Mouse (Mus musculus) midbrain, embryonic 11.5 days (tissue): ENCODE measurements around the gene Luzp1. TPM values are rescaled to one million over a fixed set of nuclear protein-coding genes. Genes with fewer than 3 reads are reported as not detected.
A peak's percentile ranks its signal among the peaks of the same experiment; 100 is the strongest.

ENCODE experiments used
- ATAC-seq: fragments of 200-750 bp; cut with Nextera tagmentation; 2 replicates; pipeline ENCODE4 v1.8.0; 2017; ENCODE audit warnings: moderate TSS enrichment, moderate library complexity; ENCODE audit not compliant: low FRiP score
- DNase-seq: peaks from one replicate; pipeline ENCODE4 v3.0.0; 2015; ENCODE audit warnings: low spot score; ENCODE audit errors: missing footprints
- H3K27ac ChIP-seq: fragments of 300-500 bp; sonication (generic); 2 replicates; pipeline ENCODE4 v1.5.1; 2014; ENCODE audit warnings: low read depth, low read length
- H3K27me3 ChIP-seq: fragments of 300-500 bp; sonication (generic); 2 replicates; pipeline ENCODE4 v1.6.1; 2014; ENCODE audit warnings: mild to moderate bottlenecking, low read length, moderate library complexity, mixed read lengths; ENCODE audit not compliant: control insufficient read depth, insufficient read depth
- H3K36me3 ChIP-seq: fragments of 300-500 bp; sonication (generic); 2 replicates; pipeline ENCODE4 v1.6.1; 2014; ENCODE audit warnings: mild to moderate bottlenecking, low read length, moderate library complexity, mixed read lengths; ENCODE audit not compliant: control insufficient read depth, insufficient read depth
- H3K4me1 ChIP-seq: fragments of 300-500 bp; sonication (generic); 2 replicates; pipeline ENCODE4 v1.6.1; 2014; ENCODE audit warnings: low read length; ENCODE audit not compliant: control insufficient read depth, insufficient read depth
- H3K4me2 ChIP-seq: fragments of 300-500 bp; sonication (generic); 2 replicates; pipeline ENCODE4 v1.6.1; 2014; ENCODE audit warnings: mild to moderate bottlenecking, moderate library complexity
- H3K4me3 ChIP-seq: fragments of 300-500 bp; sonication (generic); 2 replicates; pipeline ENCODE4 v1.5.1; 2014; ENCODE audit warnings: low read depth, low read length
- H3K9ac ChIP-seq: fragments of 300-500 bp; sonication (generic); 2 replicates; pipeline ENCODE4 v1.6.1; 2014; ENCODE audit warnings: low read length
- H3K9me3 ChIP-seq: fragments of 300-500 bp; sonication (generic); 2 replicates; pipeline ENCODE4 v1.6.1; 2016; ENCODE audit warnings: low read length; ENCODE audit not compliant: control insufficient read depth
- WGBS: fragments of 180-500 bp; shearing (Covaris S2); extraction: QIAGEN DNeasy Blood & Tissue Kit; methylation state at CpG from one replicate; pipeline ENCODE4 v1.1.7; 2014; 5-methylcytosine and 5-hydroxymethylcytosine counted together
- polyA plus RNA-seq: library from polyadenylated mRNA; unstranded; fragments of >200 nt; fragmentation: Nextera tagmentation; extraction: Ambion mirVana; gene quantifications from 2 replicates; pipeline ENCODE4 v1.2.1, GENCODE M21; 2014

The Luzp1 gene
- polyA plus RNA-seq, 1 experiment from 2014 or later, result 99.5 TPM

- H3K4me2 ChIP-seq, result no peak overlapping the region
- no peak for ATAC-seq
- H3K27me3 ChIP-seq, result no peaks in the 10 kb centered on the region
- no peak overlapping the region for H3K4me3 ChIP-seq
- H3K9me3 ChIP-seq, result no peaks in the 10 kb centered on the region
- H3K27ac ChIP-seq, result no peak overlapping the region
- no peaks in the 10 kb centered on the region for H3K4me1 ChIP-seq
- H3K36me3 ChIP-seq, result no peaks in the 10 kb centered on the region
- H3K9ac ChIP-seq, result no peak overlapping the region
- WGBS, result 93% methylated on average over 2 of the region's 2 CpGs
- DNase-seq, result no peak
Observed at GRCm38 (mm10) chr4:136518141-136518540, 48.6 kb downstream of the Luzp1 start.

DNA sequence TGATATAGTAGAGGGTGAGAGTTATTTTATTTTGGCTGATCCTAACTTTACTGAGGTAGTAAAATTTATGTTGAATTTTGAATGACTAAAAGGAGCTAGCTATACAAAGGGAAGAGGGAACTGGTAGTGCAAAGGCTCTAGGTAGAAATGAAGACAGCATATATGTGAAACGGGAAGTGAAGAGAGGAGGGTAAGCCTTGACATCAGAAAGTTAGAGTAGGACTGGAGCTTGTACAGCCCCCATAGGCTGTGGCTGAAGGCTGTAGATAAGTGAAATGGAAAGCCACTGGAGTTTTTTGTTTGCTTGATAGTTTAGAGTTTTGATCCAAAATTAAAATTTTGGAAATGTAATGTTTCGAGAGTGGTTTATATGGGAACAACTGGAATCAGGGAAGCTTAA, 49.0 kb downstream of the Luzp1 start:
- WGBS, result 96% methylated on average over 2 of the region's 2 CpGs
- no peaks in the 10 kb centered on the region for H3K36me3 ChIP-seq
- H3K4me1 ChIP-seq, result no peaks in the 10 kb centered on the region
- no peak for ATAC-seq
- no peak overlapping the region for H3K9ac ChIP-seq
- H3K4me3 ChIP-seq, result no peak overlapping the region
- no peaks in the 10 kb centered on the region for H3K9me3 ChIP-seq
- H3K27ac ChIP-seq, result no peak overlapping the region
- H3K4me2 ChIP-seq, result no peak overlapping the region
- H3K27me3 ChIP-seq, result no peaks in the 10 kb centered on the region
- DNase-seq, result no peak

DNA sequence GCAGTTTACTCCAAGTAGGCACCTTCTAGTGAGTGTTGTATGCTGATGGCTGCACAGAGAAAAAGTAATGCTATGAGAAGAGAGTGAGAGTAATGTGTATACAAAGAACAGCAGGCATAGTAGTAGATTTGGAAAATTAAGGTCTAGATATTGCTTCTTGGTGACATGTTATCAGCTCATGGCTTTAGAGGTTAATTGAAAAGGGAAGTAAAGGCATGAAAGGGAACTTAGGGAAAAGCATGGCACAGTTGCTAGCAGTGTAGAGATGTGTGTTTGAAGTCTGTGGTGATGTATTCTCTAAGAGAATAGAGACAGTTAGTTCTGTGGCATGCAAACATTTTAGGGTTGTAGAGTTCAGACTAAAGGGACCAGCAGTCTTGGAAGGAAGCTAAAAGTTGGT, 50.3 kb downstream of the Luzp1 start:
- Histone ChIP-seq H3K4me3 (no peak overlapping the region), H3K27ac (no peak overlapping the region), H3K36me3 (no peaks in the 10 kb centered on the region), H3K4me2 (no peak overlapping the region), H3K4me1 (no peaks in the 10 kb centered on the region), H3K9ac (no peak overlapping the region), H3K9me3 (no peaks in the 10 kb centered on the region), H3K27me3 (no peaks in the 10 kb centered on the region)
- DNase-seq (no peak), ATAC-seq (no peak)

- WGBS, result 79% methylated on average over 5 of the region's 5 CpGs
- ATAC-seq, result no peak
Observed at GRCm38 (mm10) chr4:136521898-136522297, 52.3 kb downstream of the Luzp1 start.

GRCm38 (mm10) chr4:136524309-136524708, 54.7 kb downstream of the Luzp1 start:
- H3K27me3 ChIP-seq, result no peaks in the 10 kb centered on the region
- H3K9me3 ChIP-seq, result no peaks in the 10 kb centered on the region
- ATAC-seq (no peak), DNase-seq (no peak)
- H3K4me1 ChIP-seq, result no peaks in the 10 kb centered on the region
- WGBS, result 93% methylated on average over 2 of the region's 2 CpGs
- H3K9ac ChIP-seq, result no peak overlapping the region
- no peak overlapping the region for H3K4me2 ChIP-seq
- H3K4me3 ChIP-seq, result no peak overlapping the region
- H3K36me3 ChIP-seq, result no peaks in the 10 kb centered on the region
- H3K27ac ChIP-seq, result no peak overlapping the region

More at GRCm38 (mm10) chr4:136521898-136522297, 52.3 kb downstream of the Luzp1 start:
- no peaks in the 10 kb centered on the region for H3K4me1 ChIP-seq
- no peaks in the 10 kb centered on the region for H3K9me3 ChIP-seq
- H3K27me3 ChIP-seq, result no peaks in the 10 kb centered on the region
- no peak for DNase-seq
- H3K9ac ChIP-seq, result no peak overlapping the region
- no peaks in the 10 kb centered on the region for H3K36me3 ChIP-seq
- no peak overlapping the region for H3K27ac ChIP-seq
- no peak overlapping the region for H3K4me2 ChIP-seq
- H3K4me3 ChIP-seq, result no peak overlapping the region

- Histone ChIP-seq H3K27ac (no peak overlapping the region), H3K4me2 (no peak overlapping the region), H3K9ac (no peak overlapping the region), H3K4me3 (no peak overlapping the region), H3K9me3 (no peaks in the 10 kb centered on the region), H3K4me1 (no peaks in the 10 kb centered on the region), H3K36me3 (no peaks in the 10 kb centered on the region), H3K27me3 (no peaks in the 10 kb centered on the region)
- WGBS, result 23% methylated on average over 4 of the region's 4 CpGs
- ATAC-seq, result 0 out of 2 replicates have a peak, but pooled peaks have one; percentile 33
- DNase-seq, result peak; percentile 94
Observed at GRCm38 (mm10) chr4:136526412-136526811, 56.9 kb downstream of the Luzp1 start.

DNA sequence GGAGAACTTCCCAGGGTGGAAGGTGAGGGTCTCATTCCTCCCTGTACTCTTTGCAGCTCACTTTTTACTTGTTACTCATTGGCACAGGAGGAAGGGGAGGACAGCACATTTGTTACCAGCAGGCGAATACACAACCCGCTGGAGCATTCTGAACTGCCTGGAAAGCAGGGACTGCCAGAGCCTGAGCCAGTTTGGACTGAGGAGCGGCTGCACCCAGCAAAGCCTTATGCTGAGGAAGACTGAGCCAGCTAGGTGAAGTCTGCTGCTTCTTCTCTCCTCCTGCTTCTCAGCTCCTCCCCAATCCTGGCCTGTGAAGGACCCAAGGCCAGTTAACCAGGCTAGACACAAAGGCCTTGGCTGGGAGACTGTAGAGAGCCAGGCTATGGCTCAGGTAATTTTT, 75.6 kb downstream of the Luzp1 start:
- Histone ChIP-seq H3K4me1 (peaks cover 2% of the 10 kb centered on the region), H3K27me3 (no peaks in the 10 kb centered on the region), H3K4me2 (no peak overlapping the region), H3K36me3 (peaks cover 19% of the 10 kb centered on the region), H3K9me3 (no peaks in the 10 kb centered on the region), H3K27ac (no peak overlapping the region), H3K9ac (no peak overlapping the region), H3K4me3 (no peak overlapping the region)
- DNase-seq, result no peak
- no peak for ATAC-seq
- 97% methylated on average over 3 of the region's 3 CpGs for WGBS

DNA sequence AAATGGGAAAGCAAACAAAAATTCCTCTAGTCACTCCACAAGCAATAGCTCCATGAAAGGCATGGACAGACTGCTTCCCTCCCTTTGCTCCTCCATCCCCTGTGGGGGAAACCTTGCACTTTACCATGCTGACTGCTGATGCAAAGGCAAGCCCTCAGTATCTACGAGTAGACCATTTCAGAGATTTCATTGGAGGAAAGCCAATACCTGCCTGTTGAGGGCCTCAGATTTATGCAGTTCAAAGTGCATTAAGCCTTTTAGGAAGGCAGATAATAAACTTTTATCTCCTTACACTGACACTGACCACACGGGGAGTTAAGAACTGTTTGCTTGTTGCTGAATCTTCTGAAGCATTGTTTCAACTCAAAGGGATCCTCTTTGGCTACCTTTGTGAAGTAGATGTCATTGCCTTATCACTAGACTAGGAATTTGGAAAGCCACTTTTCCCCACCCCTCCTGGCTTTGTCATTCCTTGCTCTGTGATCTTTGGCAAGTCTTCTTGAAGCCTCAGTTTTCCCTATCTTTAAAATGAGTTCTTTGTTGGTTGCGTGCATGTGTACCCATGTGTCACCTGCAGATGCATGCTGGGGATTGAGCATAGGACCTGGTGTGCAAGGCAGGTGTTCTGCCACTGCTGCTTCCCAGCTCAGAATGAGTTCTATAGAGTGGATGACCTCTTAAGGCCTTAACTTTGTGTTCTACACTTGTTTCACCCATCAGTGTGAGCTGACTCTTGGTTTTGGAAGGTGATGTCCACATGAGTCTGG, 76.9 kb downstream of the Luzp1 start:
- 83% methylated on average over 3 of the region's 3 CpGs for WGBS
- no peak overlapping the region for H3K27ac ChIP-seq
- H3K4me3 ChIP-seq, result no peak overlapping the region
- H3K4me1 ChIP-seq, result peaks cover 2% of the 10 kb centered on the region
- no peak overlapping the region for H3K4me2 ChIP-seq
- H3K36me3 ChIP-seq, result peaks cover 19% of the 10 kb centered on the region
- DNase-seq (no peak), ATAC-seq (no peak)
- no peaks in the 10 kb centered on the region for H3K27me3 ChIP-seq
- no peak overlapping the region for H3K9ac ChIP-seq
- H3K9me3 ChIP-seq, result no peaks in the 10 kb centered on the region

DNA sequence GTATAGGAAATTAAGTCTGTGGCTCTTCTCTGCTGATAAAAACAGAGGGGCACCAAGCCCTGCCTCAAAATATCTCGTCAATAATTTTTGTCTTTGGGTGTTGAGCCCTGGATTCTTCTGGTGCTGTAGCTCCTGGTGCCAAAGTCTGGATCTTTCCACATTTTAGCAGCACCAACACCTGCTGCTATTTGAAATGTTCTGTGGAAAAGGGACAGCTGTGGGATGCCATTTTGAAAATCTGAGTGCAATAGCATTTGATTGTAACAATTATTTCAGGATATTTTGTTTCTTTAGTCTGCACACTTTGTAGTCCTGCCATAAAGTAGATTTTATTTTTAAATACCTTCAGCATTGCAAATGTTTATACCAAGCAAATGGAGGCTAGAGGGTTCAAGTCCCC, 78.2 kb downstream of the Luzp1 start:
- WGBS, result 86% methylated on average over 1 of the region's 1 CpGs
- ATAC-seq, result no peak

More for the DNA sequence above, 78.2 kb downstream of the Luzp1 start:
- H3K27ac ChIP-seq, result no peak overlapping the region
- H3K36me3 ChIP-seq, result peaks cover 20% of the 10 kb centered on the region
- no peak overlapping the region for H3K9ac ChIP-seq
- H3K4me3 ChIP-seq, result no peak overlapping the region
- peaks cover 2% of the 10 kb centered on the region for H3K4me1 ChIP-seq
- H3K27me3 ChIP-seq, result no peaks in the 10 kb centered on the region
- DNase-seq, result no peak
- no peaks in the 10 kb centered on the region for H3K9me3 ChIP-seq
- no peak overlapping the region for H3K4me2 ChIP-seq
